Mouse (Mus musculus): ENCODE measurements around the gene Uox.

DNA sequence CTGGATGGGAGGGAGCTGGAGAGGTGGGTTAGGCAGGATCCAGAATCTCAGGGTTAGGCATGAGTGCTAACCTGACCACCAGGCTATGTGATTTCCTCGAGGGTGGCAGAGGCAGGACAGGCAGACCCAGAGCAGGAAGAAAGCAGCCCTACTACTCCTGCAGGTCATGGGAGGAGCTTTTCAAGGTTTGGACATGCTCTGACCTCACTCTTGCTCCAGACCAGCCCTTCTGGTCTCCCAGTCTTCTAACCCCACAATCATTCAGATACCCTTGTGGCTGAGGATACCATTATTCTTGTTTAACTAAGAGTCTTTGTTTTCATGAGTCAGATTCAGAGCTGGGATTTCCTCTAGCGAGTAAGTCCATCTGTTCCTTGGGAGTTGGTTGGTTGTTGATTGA is 7.4 kb downstream of the Uox start:
- TF ChIP-seq CTCF (IDR thresholded peaks at IDR 0.05; ENCODE audit: borderline replicate concordance, insufficient read depth, low read length) (no peak), POLR2A (IDR thresholded peaks at IDR 0.05; ENCODE audit: low read depth, low read length) (no peak)

Measured in embryonic fibroblast, embryonic 13.5 days (primary cell).